Mouse (Mus musculus): Measurements from ENCODE around the gene Man1c1.

- no peak for TF ChIP-seq GATA1 (IDR thresholded peaks at IDR 0.05; ENCODE audit: borderline replicate concordance, low read length)
- TF ChIP-seq CTCF (IDR thresholded peaks at IDR 0.05; ENCODE audit: low read depth, low read length): 0 out of 2 replicates have a peak, but pooled peaks have one; percentile 10
- TF ChIP-seq POLR2AphosphoS5 (IDR thresholded peaks at IDR 0.05; ENCODE audit: insufficient replicate concordance, low read depth, low read length): no peak
- no peak for TF ChIP-seq GATA2 (IDR thresholded peaks at IDR 0.05; ENCODE audit: borderline replicate concordance, low read depth, low read length)
- TF ChIP-seq TAL1 (conservative IDR thresholded peaks at IDR 0.05; ENCODE audit: low read depth, low read length): no peak
Measured at GRCm38 (mm10) chr4:134684637-134685338, 19.3 kb downstream of the Man1c1 start.

Data from G1E (cell line).